Mouse (Mus musculus) telencephalon, adult 2 months (tissue): ENCODE measurements around the gene Lrwd1.

ENCODE experiments used
- DNase-seq: peaks from one replicate; pipeline ENCODE4 v3.0.0-alpha.2; 2011; ENCODE audit warnings: low read depth, low spot score

Lrwd1 gene

GRCm38 (mm10) chr5:136091927-136092326 lies 43.9 kb downstream of the Lrwd1 start:
- DNase-seq = no peak

DNA sequence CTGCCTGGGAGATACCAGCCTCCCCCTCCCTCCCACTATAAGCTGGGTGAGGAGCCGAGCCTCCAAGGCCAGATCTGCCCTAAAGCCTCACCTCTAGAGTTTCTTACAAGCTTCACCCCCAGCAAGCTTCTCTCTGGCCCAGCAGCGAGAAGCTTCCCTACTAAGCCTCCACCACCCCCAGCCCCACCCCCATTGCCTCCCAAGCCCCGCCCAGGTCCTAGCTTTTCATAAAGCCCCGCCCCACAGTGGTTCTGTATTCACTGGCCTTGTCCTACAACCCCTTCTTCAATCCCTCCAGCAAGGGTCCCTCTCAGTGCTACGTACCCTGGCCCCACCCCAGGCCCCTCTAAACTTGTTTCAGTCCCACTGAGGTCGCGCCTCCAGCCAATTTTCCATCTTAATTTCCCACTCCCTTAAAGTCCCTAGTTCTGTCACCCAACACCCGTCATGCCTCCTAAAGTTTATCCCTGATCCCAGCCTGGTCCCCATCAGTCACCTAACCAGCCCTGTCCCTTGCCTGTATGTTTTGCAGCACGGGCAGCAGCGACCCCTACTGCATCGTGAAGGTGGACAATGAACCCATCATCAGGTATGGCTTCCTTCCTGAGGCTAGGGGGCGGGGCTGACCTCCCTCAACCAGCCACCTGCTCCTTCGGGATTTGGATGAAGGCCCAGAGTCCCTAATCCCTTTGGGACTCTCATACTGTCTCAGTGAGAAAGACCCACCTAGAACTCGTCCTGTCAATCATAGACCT lies 46.9 kb downstream of the Lrwd1 start:
- DNase-seq = no peak

DNA sequence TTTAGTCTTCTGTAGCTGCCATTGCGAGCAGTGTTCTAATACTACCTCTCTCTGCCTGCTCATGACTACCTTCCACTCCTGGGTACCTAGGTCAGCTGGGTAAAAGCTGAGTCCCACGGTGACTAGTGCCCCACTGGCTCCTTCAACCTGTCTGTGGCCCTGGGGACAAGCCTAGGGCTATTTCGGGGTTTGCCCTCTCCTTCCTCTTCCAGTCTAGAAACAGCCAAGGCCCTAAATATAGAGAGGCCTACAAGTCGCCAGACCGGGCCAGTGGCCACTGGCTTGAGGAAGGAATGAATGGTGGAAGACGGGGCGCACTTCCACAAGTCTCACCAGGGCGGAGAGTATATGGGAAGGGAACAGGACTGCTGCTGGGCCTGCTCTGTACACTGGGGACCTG lies 49.6 kb downstream of the Lrwd1 start:
- no peak for DNase-seq

DNA sequence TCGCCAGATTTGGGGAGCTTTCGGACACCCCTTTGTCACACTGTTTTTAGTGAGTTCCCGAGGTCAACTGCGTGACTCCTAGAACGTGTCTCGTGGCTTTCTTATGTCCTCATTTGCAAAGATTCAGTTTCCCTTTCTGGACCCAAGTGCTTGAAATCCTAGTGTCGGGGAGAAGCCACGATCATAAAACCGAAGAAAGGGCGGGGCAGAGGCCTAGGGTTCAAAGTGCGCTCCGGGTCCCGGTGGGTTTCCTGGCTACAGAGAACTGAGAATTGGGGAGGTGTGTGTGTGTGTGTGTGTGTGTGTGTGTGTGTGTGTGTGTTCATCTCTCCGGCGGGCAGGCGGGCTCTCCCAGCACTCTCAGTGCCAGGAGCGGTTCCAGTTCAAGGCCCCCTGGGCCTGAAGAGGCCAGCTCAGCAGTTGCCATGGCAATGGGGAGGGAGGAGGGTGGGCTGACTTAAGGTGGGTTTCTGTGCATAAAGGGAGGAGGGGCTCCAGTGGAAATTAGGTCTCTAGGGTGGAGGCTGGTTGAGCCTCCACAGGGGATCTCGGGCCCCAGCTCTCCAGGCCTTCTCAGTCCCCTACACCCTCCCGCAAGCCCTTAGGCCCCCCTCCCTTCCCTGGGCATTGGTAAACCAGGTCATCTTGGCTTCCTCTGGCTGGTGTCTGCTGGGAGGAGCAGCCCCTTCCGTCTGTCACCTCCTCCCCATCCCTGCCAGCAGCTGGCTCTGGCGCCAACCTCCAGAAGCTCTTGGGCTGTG lies 50.8 kb downstream of the Lrwd1 start:
- no peak for DNase-seq

DNA sequence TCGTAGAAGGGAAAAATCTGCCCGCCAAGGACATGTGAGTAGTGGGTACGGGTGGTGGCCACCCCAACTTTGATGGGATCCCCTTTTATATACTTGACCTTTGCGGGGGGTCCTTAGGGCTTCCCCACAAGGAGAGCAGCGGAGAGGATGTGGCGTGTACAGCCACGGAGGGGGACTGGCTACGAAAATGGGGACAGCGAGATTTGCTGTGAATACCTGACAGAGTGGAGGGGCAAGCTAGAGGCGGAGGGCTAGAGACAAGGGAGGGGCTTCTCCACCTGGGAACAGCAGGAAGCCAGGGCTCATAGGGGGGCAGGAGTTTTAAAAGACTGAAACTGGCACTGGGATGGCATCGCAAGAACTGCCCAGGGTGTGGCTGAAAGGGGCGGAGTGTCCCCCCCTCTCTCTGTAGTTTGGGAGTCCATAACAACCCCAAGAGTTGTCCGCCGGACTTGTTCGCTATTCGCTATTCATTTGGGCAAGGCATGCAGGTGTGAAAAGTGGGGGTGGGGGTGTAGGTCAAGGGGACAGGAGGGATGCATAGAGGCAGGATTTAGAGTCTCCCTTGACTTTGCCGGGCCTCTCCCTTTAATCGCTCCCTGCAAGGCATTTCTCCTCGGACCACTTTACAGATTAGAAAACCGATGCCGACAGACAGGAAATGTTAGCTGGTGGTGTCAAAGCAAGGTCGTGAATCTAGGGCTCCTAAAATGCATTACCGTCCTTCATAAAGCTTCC lies 51.6 kb downstream of the Lrwd1 start:
- DNase-seq = no peak

DNA sequence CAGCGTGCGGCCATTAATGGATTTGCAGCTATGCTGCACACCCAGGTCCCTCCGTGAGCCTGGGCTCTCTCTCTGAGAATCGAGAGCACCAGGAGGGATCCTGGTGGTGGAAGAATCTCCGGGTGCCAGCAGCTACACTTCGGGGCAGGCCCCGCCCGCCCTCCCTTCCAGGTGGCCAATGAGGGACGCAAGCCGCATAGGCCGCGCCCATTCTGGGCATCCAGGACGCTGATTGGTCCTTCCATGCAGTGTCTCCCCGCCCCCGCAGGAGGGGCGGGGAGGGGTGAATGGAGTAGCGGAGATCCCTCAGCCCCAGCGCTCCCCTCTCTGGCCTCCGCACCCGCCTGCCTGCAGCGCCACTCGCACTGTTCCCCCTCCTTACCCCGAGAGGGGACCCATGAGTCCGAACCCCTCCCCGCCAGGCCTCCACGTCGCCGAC lies 52.2 kb downstream of the Lrwd1 start, which contains the start of gene Rasa4:
Gene Rasa4, plus strand, starts transcription at position 248 of the 439 bp plus-strand sequence.
- DNase-seq = peak; percentile 84

DNA sequence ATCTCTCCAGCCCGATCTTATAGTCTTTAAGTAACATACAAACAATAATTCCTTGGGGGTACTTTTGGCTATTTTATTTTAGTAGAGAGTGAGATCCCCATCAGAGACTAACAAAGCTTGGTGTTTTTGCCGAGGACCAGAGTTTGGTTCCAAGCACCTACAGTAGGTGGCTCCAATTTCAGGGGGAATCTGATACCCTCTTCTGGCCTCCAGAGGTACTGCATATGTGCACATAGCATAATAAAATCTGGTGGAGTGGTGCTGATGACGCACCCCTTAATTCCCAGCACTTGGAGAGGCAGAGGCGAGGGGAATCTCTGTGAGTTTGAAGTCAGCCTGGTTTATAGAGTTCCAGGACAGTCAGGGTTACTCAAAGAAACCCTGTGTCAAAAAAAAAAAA lies 53.5 kb downstream of the Lrwd1 start:
- DNase-seq = no peak

DNA sequence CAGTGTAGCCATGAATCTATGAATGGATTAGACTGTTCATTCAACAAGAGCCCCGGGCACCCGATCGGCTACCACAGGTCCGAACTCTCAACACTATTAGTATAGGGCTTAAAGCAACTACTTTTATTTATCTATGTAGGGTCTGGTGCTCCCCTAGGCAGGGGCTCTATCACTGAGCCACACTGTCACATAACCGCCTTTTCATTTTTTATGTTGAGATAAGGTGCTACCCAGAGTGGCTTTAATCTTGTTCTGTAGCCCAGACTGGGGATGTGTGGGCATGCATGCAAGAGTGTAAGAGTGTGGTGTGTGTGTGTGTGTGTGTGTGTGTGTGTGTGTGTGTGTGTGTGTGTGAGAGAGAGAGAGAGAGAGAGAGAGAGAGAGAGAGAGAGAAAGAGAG lies 57.7 kb downstream of the Lrwd1 start:
- DNase-seq = no peak

- no peak for DNase-seq
Observed at GRCm38 (mm10) chr5:136077001-136077550, 58.8 kb downstream of the Lrwd1 start.

- DNase-seq = no peak
Observed at GRCm38 (mm10) chr5:136076284-136076683, 59.6 kb downstream of the Lrwd1 start.

- DNase-seq = no peak
Observed at GRCm38 (mm10) chr5:136075076-136075475, 60.8 kb downstream of the Lrwd1 start.

- DNase-seq = no peak
Observed at GRCm38 (mm10) chr5:136073526-136073925, 62.3 kb downstream of the Lrwd1 start.

DNA sequence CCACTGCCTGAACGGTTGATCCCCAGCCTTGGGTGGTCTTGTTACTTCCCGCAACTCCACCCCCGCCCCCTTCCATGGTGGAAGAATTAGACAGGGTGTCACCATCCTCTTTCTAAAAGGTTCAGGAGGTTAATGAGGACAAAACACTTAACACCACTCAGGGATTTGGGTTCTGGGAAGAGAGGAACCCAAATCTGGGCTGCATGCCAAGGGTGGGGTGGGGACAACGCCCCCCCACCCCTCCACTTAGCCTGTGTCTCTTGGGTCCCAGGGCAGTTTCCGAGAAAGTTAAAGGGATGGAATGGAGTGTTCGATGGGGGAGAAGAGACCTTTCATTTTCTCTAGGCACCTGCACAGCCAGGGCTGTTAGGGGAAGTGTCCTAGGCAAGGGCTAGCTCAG lies 62.8 kb downstream of the Lrwd1 start:
- DNase-seq = no peak
